Mouse (Mus musculus) embryonic fibroblast, embryonic 13.5 days (primary cell): ENCODE measurements at regions not wholly inside any gene's neighbourhood (a gene's known extent, or its start where the extent isn't known, plus 50 kb on each side); places are given as distances from the start of the nearest gene placed in this dataset.

Source experiments
- CTCF ChIP-seq: IDR thresholded peaks from 2 replicates; pipeline ENCODE4 v1.5.1; 2011; ENCODE audit warnings: mild to moderate bottlenecking, control low read depth, low read length, moderate library complexity, borderline replicate concordance; ENCODE audit not compliant: insufficient read depth
- POLR2A ChIP-seq: IDR thresholded peaks from 2 replicates; pipeline ENCODE4 v1.6.1; 2011; ENCODE audit warnings: low read depth, mild to moderate bottlenecking, control low read depth, low read length, moderate library complexity

- TF ChIP-seq CTCF (no peak), POLR2A (no peak)
These were observed 70.9 kb upstream of the Trim52 start for GRCm38 (mm10) chr14:106034933-106035665.
